Mouse (Mus musculus) CD8-positive naive resting alpha-beta T cell, adult 2 months (primary cell): Measurements from ENCODE around the gene Optn.
"Not testable (repeated sequence)": the region's sequence is repeated elsewhere in the genome, so short reads cannot be mapped to it uniquely, and the experiment has no call there.

ENCODE experiments used
- DNase-seq, 2 experiments: peaks; one replicate each; pipeline ENCODE4 v3.0.0; 2022; ENCODE audit warnings: low read depth in 2 of 2, low spot score in 2 of 2

Gene Optn

GRCm38 (mm10) chr2:5063299-5064205 is at the start of gene Optn:
Gene Optn, minus strand, starts transcription at chr2:5064051.
- peak in 1 of 2 experiments; percentile 13 for DNase-seq

GRCm38 (mm10) chr2:5112785-5113291 is 49.0 kb upstream of the Optn start:
- no peak for DNase-seq

GRCm38 (mm10) chr2:5102891-5103290 is 39.0 kb upstream of the Optn start:
- DNase-seq, result no peak

GRCm38 (mm10) chr2:5101743-5102245 is 37.9 kb upstream of the Optn start:
- DNase-seq, result no peak

- DNase-seq, result no peak
Observed at GRCm38 (mm10) chr2:5099176-5099575, 35.3 kb upstream of the Optn start.

GRCm38 (mm10) chr2:5097786-5098445 is 34.1 kb upstream of the Optn start:
- no peak for DNase-seq

- no peak for DNase-seq
Observed at GRCm38 (mm10) chr2:5095316-5095715, 31.5 kb upstream of the Optn start.

- no peak for DNase-seq
Observed at GRCm38 (mm10) chr2:5094876-5095275, 31.0 kb upstream of the Optn start.

- DNase-seq, result not testable (repeated sequence)
Observed at GRCm38 (mm10) chr2:5090385-5090784, 26.5 kb upstream of the Optn start.

- DNase-seq, result no peak
Observed at GRCm38 (mm10) chr2:5087667-5088066, 23.8 kb upstream of the Optn start.

GRCm38 (mm10) chr2:5083739-5084138 is 19.9 kb upstream of the Optn start:
- no peak for DNase-seq

- DNase-seq, result no peak
Observed at GRCm38 (mm10) chr2:5080053-5080787, 16.4 kb upstream of the Optn start.

GRCm38 (mm10) chr2:5077937-5078336 is 14.1 kb upstream of the Optn start:
- no peak for DNase-seq

GRCm38 (mm10) chr2:5077490-5077889 is 13.6 kb upstream of the Optn start:
- no peak for DNase-seq

GRCm38 (mm10) chr2:5075856-5076255 is 12.0 kb upstream of the Optn start:
- DNase-seq, result no peak

GRCm38 (mm10) chr2:5075432-5075831 is 11.6 kb upstream of the Optn start:
- no peak for DNase-seq

GRCm38 (mm10) chr2:5073785-5074184 is 9.9 kb upstream of the Optn start:
- DNase-seq, result no peak

GRCm38 (mm10) chr2:5067951-5068350 is 4.1 kb upstream of the Optn start:
- DNase-seq, result no peak

- not testable (repeated sequence) for DNase-seq
Observed at GRCm38 (mm10) chr2:5067254-5067653, 3.4 kb upstream of the Optn start.

GRCm38 (mm10) chr2:5064247-5064646 is 396 bp upstream of the Optn start:
- DNase-seq, result no peak
